Mouse (Mus musculus): ENCODE measurements around the gene Rasal2.

Gene Rasal2

DNA sequence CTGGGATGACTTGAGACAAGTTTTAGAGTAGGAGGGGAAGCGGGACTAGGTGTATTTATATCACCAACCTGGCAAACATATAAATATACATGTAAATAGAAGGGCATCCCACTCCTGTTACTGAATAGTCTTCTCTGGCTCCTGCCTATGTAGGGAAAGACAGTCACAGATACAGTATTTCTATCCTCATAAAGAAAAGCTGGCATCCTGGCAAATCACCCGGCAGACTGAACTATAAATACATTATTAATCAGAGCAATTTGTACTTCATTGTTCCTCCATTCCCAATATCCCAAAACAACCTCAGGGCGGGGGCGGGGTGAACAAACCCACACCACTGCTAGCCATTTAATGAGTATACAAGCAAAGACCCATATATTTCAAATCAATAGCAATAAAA, 26.7 kb upstream of the Rasal2 start:
- DNase-seq: no peak

DNA sequence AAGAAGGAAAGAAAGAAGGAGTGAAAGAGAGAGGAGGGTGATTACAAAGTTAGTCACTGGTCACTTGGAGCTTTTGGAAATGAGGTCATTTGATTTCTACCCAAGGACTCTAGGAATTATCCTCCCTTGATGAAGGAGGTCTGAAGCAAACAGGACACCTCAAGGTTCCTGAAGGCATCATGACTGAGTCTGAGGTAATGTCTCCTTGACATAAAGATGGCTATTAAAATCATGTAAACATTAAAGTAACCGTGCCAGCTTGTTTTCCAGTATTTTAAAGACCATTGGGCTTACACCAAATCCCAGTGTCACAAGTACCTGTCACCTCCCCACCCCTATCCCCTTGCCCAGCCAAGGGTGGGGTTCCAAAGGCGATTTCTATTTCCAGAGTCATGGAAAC, 25.9 kb upstream of the Rasal2 start:
- DNase-seq: no peak

DNA sequence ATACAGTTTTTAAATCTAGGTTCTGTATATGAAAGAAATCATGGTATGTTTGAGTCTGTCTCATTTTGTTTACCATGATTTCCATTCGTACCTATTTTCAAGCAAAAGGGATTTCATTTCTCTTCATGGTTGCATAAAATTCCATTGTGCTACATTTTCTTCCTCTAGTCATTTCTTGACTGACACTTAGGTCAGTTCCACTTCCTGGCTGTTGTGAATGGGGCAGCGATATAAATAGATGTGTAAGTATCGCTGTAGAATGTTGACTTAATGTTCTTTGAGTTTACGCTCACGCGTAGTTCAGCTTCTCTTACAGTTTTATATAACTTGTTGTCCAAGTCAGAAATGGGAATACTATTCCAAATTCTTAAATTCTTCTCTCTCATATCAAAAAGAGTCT, 23.5 kb upstream of the Rasal2 start:
- no peak for DNase-seq

DNA sequence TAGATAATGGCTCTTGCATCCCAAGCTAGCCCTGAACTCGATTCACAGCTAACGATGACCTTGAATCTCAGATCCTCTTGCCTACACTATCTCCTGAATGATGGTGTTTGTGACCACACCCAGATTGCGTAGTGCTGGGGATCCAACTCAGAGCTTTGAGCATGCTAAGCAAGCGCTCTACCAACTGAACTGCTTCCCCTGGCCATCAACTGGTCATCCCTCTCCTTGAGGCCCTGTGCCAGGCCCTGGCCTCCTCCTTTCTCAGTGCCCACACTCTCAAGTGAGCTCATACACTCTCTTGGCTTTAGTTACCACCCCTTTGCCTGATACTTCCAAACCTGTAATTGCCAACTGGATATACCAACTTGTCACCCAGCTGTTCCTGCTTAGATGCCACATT, 22.0 kb upstream of the Rasal2 start:
- no peak for DNase-seq

DNA sequence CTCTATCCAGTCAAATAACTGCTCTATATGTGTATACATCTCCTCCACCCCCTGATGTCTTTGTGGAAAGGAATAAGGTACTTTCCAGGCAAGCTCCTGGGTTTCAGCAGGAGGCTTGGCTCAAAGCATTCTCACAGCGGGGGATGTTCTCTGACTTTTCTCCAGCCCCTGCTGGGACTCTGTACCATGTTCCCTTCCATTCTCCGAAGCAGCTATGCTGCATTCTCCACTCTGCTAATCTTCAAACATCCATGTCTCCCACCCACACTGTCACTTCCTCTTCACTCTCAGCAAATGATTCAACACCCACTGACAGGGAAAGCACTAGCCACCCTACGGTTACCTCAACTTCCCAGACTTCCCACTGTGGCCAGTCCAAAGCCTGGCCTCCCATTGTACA, 20.9 kb upstream of the Rasal2 start:
- DNase-seq: peak; percentile 14

DNA sequence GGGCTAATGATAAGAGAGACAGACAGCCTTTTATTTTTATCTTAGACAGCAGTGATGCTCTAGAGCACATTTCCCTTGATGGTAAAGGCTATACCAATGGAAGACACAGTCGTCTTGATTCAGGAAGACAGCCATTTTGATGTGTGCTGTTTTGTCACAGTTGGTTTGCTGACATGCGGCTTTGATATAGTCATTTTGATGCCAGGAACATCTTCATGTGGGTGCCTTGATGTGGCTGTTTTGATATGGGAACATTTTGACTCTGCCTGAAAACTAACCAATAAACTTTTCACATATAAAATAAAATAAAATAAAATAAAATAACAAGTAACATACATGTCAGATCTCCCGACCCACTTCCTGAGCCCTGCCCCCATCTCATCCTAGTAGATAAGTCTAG, 16.0 kb upstream of the Rasal2 start:
- no peak for DNase-seq

DNA sequence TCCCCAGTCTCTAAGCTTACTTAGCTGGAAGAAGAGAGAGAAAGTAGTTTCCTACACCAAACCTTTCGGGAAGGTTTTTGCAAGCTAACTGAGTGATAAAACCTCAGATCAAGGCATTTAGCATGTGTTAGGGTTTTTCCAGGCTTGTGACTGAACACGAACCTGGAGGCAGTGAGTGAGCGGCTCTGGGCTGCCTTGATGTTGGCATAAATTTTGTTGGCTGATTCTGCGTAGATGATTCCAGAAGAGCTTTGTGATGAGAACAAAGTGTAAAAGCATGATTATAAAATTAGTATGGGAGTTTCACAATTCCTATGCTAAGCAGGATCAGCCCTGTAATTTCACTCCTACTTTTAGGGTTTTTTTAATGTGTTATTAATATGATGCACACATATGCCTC, 15.2 kb upstream of the Rasal2 start:
- DNase-seq: no peak

DNA sequence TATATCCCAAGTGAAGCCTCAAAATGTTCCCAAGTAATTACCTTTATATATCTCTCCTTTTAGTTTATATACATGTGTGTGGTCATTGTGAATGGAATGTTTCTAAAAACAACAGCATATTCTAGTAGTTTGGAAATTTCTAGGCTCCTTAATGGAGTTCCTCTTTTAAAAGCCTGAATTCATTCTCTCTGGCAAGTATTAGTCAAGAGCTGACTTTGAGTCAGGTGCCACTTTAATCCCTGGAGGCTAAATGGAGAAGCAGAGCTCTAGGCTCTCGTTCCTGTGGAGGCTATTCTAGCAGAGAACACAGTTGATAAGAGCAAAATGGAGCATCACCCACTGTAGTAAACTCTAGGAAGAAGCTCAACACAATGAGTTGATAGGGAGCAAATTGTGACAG, 14.5 kb upstream of the Rasal2 start:
- no peak for DNase-seq

DNA sequence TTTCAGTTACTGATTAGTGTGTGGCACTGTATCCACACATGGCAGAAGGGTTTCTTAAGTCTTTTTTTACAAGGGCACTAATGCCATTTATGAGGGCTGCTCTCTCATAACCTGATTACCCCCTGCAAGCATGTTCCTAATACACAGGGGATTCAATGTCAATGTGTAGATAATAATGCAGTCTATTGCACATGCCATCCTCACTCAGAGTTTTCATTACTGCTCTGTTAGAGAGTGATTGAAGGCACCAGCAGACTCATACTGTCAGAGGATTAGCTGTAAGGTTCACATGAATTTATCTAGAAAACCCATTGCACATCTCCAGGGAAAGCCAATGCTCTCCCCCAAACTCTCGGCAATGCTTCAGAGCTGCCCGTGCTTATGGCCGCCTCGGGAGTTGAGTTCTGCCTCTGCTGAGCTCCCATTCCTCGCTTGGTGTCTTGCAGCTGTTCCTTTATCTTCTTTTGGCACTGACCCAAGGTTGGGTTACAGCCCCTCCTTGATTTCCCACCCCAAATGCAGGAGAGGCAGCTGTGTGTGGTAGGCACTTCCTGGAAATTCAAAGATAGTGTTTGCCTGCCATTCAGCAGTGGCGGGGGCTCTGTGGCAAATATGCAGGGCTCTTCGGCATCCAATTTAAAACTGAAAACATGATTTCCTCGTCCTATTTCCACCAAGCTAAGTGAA, 13.5 kb upstream of the Rasal2 start:
- DNase-seq: no peak

DNA sequence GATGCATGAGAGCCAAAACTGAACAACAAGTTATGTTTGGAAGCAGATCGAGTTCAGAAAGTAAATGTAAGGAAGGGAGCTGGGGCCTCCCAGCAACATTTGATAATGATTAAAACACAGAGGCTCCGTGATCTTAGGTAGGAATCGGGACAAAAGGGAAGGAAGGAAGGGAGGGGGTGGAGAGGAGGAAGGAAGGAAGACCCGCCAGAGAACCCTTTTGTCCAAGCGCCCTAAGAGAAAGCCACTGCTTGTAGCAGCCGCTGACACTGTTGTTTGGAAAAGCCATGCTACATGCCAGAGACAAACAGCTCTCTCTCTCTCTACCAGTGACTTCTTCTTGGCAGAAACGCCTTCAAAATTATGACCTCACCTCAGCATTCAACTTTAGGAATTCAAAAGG, 5.5 kb upstream of the Rasal2 start:
- no peak for DNase-seq

DNA sequence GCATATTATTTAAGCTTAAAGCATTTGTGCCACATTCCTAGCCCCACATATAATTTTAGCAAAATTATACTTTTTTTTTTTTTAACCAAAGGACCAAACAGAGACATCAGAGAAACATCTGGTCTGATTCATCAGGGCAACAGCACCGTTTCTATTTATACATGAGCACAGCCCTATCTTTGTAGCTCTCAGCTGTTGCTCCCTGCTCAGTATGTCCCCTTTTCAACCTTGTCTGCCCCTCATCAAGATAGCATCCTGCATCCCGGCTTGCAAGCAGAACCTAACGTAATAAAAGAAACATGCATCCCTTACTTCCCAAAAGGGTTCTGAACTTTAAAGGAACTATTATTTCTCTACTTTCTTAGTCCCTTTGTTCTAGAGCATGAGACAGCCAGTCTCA, 5.0 kb upstream of the Rasal2 start:
- DNase-seq: no peak

DNA sequence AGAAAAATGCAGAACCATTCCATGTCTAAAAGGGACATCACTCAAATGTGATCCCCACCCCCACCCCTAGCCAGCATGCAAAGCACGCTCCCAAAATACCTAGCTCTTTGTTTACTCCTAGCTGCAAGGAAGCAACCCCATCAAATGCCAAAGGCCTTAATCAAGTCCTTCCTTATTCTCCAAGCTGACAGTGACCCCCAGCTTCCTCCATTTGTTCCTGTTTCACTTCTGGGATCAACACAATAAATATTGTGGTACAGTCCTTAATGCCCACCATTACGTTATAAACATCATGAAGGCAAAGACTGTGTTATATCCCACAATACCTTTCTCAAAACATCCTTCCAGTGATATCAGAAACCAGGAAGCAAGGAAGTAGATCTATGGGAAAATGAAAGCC, 4.2 kb upstream of the Rasal2 start:
- DNase-seq: no peak

DNA sequence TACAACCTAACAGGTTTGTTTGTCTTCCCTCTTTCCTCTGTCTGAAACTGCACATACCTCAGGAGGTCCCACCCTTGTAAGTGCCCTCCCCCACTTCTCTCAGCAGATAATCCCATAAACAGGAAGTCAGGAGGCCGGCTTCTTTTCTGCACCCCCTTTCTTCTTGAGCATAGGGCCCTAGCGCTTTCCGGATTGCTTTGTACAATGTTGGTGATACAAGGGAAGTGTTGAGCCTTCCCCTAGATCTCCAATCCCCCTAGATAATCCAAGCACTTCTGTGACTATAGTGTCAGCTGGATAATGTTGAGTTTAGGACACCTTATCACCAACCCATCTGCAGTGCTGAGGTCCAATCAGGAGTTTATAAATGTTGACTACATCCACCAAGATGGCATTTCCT, 3.4 kb upstream of the Rasal2 start:
- DNase-seq: no peak

DNA sequence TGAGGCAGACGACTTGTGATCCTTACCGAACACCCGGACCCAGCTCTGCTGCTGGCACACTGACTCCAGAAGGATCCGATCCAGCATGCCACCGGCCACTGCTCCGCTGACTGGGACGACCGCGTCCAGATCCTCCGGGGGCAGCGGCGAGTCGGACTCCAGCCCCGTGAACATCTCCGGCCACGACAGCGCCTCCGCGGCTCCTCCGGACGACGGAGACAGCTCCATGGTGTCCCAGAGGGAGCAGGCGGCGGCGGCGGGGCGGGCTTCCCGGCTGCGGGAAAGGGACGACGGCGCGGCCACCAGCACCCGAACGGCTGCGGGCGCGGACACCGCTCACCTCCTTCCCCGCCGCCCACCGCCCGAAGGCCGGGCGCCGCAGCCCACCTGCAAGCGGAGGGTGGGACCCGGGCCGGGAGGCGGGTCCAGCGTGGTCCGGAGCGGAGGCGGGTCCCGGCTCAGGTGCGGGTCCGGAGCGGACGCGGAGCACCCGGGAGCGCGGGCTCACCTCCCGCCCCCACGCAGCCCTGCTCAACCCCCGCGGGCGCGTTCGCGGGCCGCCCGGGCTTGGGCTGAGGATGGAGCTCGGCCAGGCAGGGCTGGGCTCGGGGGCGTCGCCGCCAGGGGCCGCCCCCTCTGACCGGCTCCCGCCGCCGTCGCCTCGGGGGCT, 549 bp downstream of the Rasal2 start:
- peak; percentile 74 for DNase-seq

DNA sequence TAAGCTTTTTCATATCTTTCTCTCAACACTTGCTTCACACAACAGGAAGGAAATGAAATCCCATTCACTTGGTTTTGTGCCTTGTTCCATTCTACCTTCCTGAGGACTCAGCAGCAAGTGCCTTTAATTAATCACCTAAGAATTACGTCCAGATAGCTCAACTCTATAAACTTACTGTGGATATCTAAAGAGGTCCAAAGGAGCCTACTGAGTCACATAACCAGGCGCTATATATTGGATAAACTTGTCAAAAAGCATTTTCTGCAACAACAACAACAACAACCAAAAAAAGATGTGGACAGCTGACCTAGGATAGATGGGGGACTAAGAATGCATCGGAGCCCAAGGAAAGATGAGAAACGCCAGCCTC, 1.1 kb downstream of the Rasal2 start:
- no peak for DNase-seq

DNA sequence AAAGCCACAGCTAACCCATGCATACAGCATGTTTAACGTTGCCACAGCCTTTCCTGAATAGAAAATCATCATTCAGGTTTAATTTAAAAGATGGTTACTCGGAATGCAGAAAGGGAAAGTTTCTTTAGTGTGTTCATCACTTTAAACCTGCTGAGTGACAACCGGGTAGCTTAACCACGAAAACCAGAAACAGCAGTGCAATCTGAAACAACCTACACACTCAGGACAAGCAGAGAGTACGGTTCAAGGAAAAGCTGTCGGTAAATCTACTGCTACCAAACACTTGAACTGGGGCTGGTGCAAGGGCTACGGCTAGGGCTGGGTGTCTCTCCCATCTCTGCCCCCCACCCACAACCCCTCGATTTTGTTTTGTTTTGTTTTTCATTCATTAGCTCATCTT, 1.5 kb downstream of the Rasal2 start:
- no peak for DNase-seq

DNA sequence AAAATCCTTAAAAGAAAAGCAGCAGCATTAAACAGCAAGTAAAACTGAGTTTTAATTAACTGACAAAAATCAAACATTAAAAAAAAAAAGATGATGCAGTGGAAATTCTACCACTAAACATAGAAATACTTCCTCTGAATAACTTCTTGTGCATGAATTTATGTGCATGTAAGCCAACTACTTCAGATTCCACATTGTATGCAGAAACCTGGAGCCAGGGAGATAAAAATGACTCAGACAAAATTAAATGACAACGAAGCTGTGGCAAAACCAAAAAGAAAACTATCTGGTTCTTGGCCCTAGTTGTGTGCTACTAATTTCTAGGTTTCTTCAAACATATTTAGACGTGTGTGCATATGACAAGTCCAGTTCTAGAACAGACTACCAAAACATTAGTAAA, 2.7 kb downstream of the Rasal2 start:
- no peak for DNase-seq

DNA sequence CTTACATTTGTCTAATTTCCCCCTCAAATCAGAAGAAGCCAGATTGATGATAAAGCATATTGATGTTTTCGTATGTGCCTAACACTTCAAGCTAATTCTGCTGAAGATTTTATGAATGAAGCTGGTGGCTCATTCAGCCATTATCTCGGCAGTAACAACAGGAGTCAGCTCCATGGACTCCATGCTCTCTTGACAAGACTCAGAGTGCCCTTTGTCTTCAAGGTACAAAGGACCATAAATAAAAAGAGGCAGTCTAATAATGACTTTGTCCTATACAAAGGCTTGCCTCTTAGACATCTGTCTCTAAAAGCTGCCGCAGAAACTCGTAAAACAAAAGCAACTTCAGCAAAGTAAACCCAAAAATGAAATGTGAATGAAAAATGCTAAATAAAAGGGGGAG, 24.4 kb downstream of the Rasal2 start:
- DNase-seq: no peak

DNA sequence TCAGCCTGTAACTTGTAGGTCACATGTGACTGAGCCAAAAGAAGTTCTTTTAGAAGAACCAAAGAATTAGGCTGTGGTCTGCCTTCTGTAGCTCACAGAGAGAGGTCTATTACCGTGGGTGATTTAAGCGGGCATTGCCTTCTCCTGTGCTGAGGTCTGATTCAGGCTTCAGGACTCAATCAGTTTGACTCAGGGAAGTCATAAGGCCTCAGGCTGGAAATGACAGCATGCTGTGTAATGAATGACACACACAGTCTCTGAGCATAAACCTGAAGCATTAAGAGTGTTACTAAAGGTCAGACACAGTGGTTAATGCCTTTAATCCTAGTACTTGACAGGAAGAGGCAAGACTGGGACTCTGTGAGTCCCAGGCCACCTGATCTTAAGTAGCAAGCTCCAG, 31.7 kb downstream of the Rasal2 start:
- DNase-seq: no peak

DNA sequence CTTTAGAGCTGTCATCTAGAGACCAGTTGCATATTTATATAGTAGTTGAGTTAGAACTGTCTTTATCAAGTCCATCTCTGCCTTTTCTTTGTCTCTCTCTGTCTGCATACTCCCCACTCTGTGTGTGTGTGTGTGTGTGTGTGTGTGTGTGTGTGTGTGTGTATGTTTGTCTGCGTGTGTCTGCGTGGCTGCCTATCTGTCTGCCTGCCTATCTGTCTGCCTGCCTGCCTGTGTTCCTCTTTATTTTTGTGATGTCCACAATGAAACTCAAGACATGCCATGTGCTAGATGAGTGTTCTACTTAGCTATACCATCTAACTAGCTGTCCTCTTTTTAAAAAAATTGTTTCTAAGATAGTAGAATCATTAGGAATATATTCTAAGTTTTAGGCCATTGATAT, 42.0 kb downstream of the Rasal2 start:
- no peak for DNase-seq

DNA sequence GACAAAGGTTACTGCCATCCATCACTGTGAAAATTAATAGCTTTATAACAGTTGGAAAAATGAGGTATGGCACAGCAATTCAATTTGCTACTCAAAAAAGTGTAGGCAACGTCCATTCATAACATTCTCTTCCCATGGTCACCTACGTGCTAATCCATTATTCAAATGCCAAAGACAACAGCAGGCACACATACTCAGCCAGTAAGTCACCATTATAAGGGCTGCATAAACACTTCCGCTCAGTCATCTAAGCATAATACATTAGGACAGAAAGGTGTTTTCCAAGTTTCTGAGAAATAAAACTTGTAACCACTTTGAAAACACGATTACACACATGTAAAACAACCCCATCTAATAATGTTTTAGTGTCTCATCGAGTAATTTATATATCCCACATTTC, 44.1 kb downstream of the Rasal2 start:
- no peak for DNase-seq

DNA sequence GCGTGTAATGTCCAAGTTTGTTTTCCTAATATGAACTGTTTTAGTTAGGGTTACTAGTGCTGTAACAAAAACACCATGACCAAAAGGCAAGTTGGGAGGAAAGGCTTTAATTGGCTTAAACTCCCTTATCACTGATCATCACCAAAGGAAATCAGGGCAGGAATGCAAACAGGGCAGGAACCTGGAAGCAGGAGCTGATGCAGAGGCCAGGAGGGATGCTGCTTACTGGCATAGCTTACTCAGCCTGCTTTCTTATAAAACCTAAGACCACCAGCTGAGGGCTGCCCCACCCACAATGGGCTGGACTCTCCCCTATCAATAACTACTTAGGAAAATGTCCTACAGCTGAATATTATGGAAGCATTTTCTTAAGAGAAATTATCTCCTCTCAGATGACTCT, 65.7 kb downstream of the Rasal2 start:
- DNase-seq: no peak

DNA sequence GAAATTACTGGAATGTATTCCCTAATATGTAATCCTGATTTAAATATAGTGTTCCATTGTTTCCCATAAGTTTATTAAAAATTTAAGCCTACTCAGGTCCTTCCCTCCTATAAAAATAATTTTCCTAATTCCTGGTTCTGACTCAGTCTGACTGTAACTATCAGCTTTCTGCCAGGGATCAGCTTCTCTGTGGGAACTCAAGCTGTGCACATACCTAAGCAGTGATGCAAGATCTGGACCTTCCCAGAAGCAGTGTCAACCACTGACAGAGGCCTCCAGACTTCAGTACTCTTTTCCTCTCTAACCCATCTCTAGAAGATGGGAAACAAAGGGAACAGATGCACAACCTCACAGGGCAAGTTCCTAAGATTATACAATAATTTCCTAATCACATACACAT, 68.9 kb downstream of the Rasal2 start:
- no peak for DNase-seq

DNA sequence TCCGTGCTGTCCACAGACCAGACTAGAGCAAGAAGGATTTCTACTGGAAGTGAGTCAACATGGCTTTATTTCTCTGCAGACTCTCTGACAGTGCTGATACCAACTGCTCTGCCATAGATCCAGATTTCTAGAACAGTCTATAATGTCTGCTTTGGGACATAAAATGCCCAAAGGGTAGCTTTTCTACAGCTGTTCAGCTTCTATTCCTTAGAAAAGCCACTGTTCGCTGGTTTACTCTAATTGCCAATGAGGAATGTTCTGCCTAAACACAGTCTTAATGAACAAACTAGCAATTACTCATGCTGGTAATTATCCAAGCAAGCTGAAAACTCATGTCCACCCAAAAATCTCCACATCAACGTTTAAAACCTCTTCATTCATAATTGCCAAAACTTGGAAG, 77.6 kb downstream of the Rasal2 start:
- DNase-seq: no peak

DNA sequence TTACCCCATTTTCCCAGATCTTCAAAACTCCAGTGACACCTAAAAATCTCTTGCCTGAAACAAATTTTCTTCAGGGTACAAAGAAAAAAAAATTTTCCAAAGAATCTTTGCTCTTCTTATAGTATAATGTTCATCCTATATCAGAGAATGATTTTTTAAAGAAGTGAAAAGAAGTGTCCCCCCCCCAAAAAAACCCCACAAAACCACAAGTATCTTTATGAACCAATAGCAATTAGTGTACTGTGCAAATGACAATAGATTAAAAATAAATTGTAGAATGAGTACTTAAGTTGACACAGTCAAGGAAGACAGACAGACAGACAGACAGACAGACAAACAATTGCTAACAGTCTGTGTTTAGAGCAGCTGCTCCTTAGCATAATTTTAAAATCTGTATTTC, 84.3 kb downstream of the Rasal2 start:
- DNase-seq: no peak
